Mouse (Mus musculus): Measurements from ENCODE around the gene Car14.
A peak's percentile ranks its signal among the peaks of the same experiment; 100 is the strongest.
"Not testable (repeated sequence)": the region's sequence is repeated elsewhere in the genome, so short reads cannot be mapped to it uniquely, and the experiment has no call there.

Gene Car14

GRCm38 (mm10) chr3:95925087-95925486 lies 20.6 kb upstream of the Car14 start:
- no peak for DNase-seq (ENCODE audit: low spot score in 2 of 2)

GRCm38 (mm10) chr3:95924185-95924584 lies 19.7 kb upstream of the Car14 start:
- no peak for DNase-seq (ENCODE audit: low spot score in 2 of 2)

- DNase-seq (ENCODE audit: low spot score in 2 of 2), result not testable (repeated sequence)
These were observed 18.9 kb upstream of the Car14 start for GRCm38 (mm10) chr3:95923429-95923828.

- DNase-seq (ENCODE audit: low spot score in 2 of 2), result not testable (repeated sequence)
These were observed 16.0 kb upstream of the Car14 start for GRCm38 (mm10) chr3:95920532-95920931.

- no peak for DNase-seq (ENCODE audit: low spot score in 2 of 2)
These were observed 12.3 kb upstream of the Car14 start for GRCm38 (mm10) chr3:95916760-95917159.

GRCm38 (mm10) chr3:95914706-95915105 lies 10.2 kb upstream of the Car14 start:
- DNase-seq (ENCODE audit: low spot score in 2 of 2), result no peak

GRCm38 (mm10) chr3:95907613-95908012 lies 3.1 kb upstream of the Car14 start:
- DNase-seq (ENCODE audit: low spot score in 2 of 2), result no peak

GRCm38 (mm10) chr3:95906860-95907259 lies 2.4 kb upstream of the Car14 start:
- peak in 1 of 2 experiments; percentile 33 for DNase-seq (ENCODE audit: low spot score in 2 of 2)

GRCm38 (mm10) chr3:95905940-95906492 lies 1.5 kb upstream of the Car14 start:
- no peak for DNase-seq (ENCODE audit: low spot score in 2 of 2)

GRCm38 (mm10) chr3:95905146-95905939 lies 852 bp upstream of the Car14 start:
- no peak for DNase-seq (ENCODE audit: low spot score in 2 of 2)

GRCm38 (mm10) chr3:95903753-95904502 lies 563 bp downstream of the Car14 start:
- DNase-seq (ENCODE audit: low spot score in 2 of 2), result no peak

GRCm38 (mm10) chr3:95902643-95903042 lies 1.8 kb downstream of the Car14 start:
- DNase-seq (ENCODE audit: low spot score in 2 of 2), result no peak

- no peak for DNase-seq (ENCODE audit: low spot score in 2 of 2)
These were observed 2.2 kb downstream of the Car14 start for GRCm38 (mm10) chr3:95902373-95902625.

- DNase-seq (ENCODE audit: low spot score in 2 of 2), result no peak
These were observed 2.7 kb downstream of the Car14 start for GRCm38 (mm10) chr3:95901616-95902372.

- DNase-seq (ENCODE audit: low spot score in 2 of 2), result no peak
These were observed 4.5 kb downstream of the Car14 start for GRCm38 (mm10) chr3:95899800-95900524.

GRCm38 (mm10) chr3:95895501-95895900 lies 9.0 kb downstream of the Car14 start:
- not testable (repeated sequence) for DNase-seq (ENCODE audit: low spot score in 2 of 2)

GRCm38 (mm10) chr3:95894317-95895160 lies 10.0 kb downstream of the Car14 start:
- DNase-seq (ENCODE audit: low spot score in 2 of 2), result peak in 1 of 2 experiments; percentile 35

GRCm38 (mm10) chr3:95893606-95894316 lies 10.7 kb downstream of the Car14 start, which contains the start of gene Aph1a:
Aph1a (plus strand) TSS chr3:95893969.
- peak; percentile 89 to 97 for DNase-seq (ENCODE audit: low spot score in 2 of 2)

GRCm38 (mm10) chr3:95893126-95893525 lies 11.4 kb downstream of the Car14 start:
- DNase-seq (ENCODE audit: low spot score in 2 of 2), result no peak
